Mouse (Mus musculus) limb, embryonic 11.5 days (tissue): Measurements from ENCODE around the gene Lrp2. TPM values are rescaled to one million over a fixed set of nuclear protein-coding genes. Genes with fewer than 3 reads are reported as not detected.
A peak's percentile ranks its signal among the peaks of the same experiment; 100 is the strongest.
"Not testable (repeated sequence)": the region's sequence is repeated elsewhere in the genome, so short reads cannot be mapped to it uniquely, and the experiment has no call there.

Source experiments
- ATAC-seq: fragments of 200-750 bp; cut with Nextera tagmentation; 2 replicates; pipeline ENCODE4 v1.8.0; 2017; ENCODE audit warnings: low read depth; ENCODE audit not compliant: insufficient number of reproducible peaks, low FRiP score, low TSS enrichment
- DNase-seq: peaks from one replicate; pipeline ENCODE4 v3.0.0-alpha.2; 2015; ENCODE audit warnings: low spot score
- H3K27ac ChIP-seq: fragments of 300-500 bp; sonication (generic); replicated peaks from 2 replicates; pipeline ENCODE4 v1.5.1; 2014; ENCODE audit warnings: low read depth, mild to moderate bottlenecking, low read length
- H3K27me3 ChIP-seq: fragments of 300-500 bp; sonication (generic); 2 replicates; pipeline ENCODE4 v1.6.1; 2014; ENCODE audit warnings: mild to moderate bottlenecking, low read length, mixed read lengths; ENCODE audit not compliant: control insufficient read depth, insufficient read depth
- H3K36me3 ChIP-seq: fragments of 300-500 bp; sonication (generic); 2 replicates; pipeline ENCODE4 v1.6.1; 2014; ENCODE audit warnings: mild to moderate bottlenecking, low read length, moderate library complexity, mixed read lengths; ENCODE audit not compliant: control insufficient read depth, insufficient read depth
- H3K4me1 ChIP-seq: fragments of 300-500 bp; sonication (generic); 2 replicates; pipeline ENCODE4 v1.6.1; 2014; ENCODE audit warnings: low read length, mixed read lengths; ENCODE audit not compliant: control insufficient read depth, insufficient read depth
- H3K4me2 ChIP-seq: fragments of 300-500 bp; sonication (generic); 2 replicates; pipeline ENCODE4 v1.6.1; 2014; ENCODE audit warnings: low read depth, mild to moderate bottlenecking, moderate library complexity; ENCODE audit not compliant: severe bottlenecking
- H3K4me3 ChIP-seq: fragments of 300-500 bp; sonication (generic); 2 replicates; pipeline ENCODE4 v1.5.1; 2014; ENCODE audit warnings: low read depth, low read length
- H3K9ac ChIP-seq: fragments of 300-500 bp; sonication (generic); 2 replicates; pipeline ENCODE4 v1.6.1; 2014; ENCODE audit warnings: mild to moderate bottlenecking, low read length
- H3K9me3 ChIP-seq: fragments of 300-500 bp; sonication (generic); 2 replicates; pipeline ENCODE4 v1.6.1; 2016; ENCODE audit warnings: low read length; ENCODE audit not compliant: control insufficient read depth
- WGBS: fragments of 180-500 bp; shearing (Covaris S2); extraction: QIAGEN DNeasy Blood & Tissue Kit; methylation state at CpG from one replicate; pipeline ENCODE4 v1.1.7; 2014; 5-methylcytosine and 5-hydroxymethylcytosine counted together
- polyA plus RNA-seq: library from polyadenylated mRNA; unstranded; fragments of >200 nt; fragmentation: Nextera tagmentation; extraction: Ambion mirVana; gene quantifications from 2 replicates; pipeline ENCODE4 v1.2.1, GENCODE M21; 2014

The Lrp2 gene
- polyA plus RNA-seq, 1 experiment from 2014 or later = 0.03 TPM

- 94% methylated on average over 1 of the region's 1 CpGs for WGBS
- no peak overlapping the region for H3K9ac ChIP-seq
- ATAC-seq = no peak
Observed at GRCm38 (mm10) chr2:69590548-69590947, 4.7 kb upstream of the Lrp2 start.

GRCm38 (mm10) chr2:69587896-69588295, 2.0 kb upstream of the Lrp2 start:
- no peak for DNase-seq
- Histone ChIP-seq H3K27ac (no peak overlapping the region), H3K9me3 (no peaks in the 10 kb centered on the region), H3K9ac (no peak overlapping the region), H3K4me1 (peaks cover 16% of the 10 kb centered on the region), H3K27me3 (peaks cover 51% of the 10 kb centered on the region), H3K36me3 (no peaks in the 10 kb centered on the region), H3K4me3 (0 out of 2 replicates have a peak overlapping the region, but pooled peaks have one; percentile 9), H3K4me2 (peak overlapping the region; percentile 36)
- 0% methylated on average over 23 of the region's 23 CpGs for WGBS
- no peak for ATAC-seq

More at GRCm38 (mm10) chr2:69590548-69590947, 4.7 kb upstream of the Lrp2 start:
- Histone ChIP-seq H3K36me3 (no peaks in the 10 kb centered on the region), H3K9me3 (no peaks in the 10 kb centered on the region), H3K27me3 (peaks cover 32% of the 10 kb centered on the region), H3K27ac (no peak overlapping the region), H3K4me1 (peaks cover 10% of the 10 kb centered on the region), H3K4me3 (no peak overlapping the region), H3K4me2 (no peak overlapping the region)
- no peak for DNase-seq

GRCm38 (mm10) chr2:69586821-69587728, 1.2 kb upstream of the Lrp2 start:
- Histone ChIP-seq H3K4me3 (0 out of 2 replicates have a peak overlapping the region, but pooled peaks have one; percentile 14), H3K9me3 (no peaks in the 10 kb centered on the region), H3K27me3 (peaks cover 55% of the 10 kb centered on the region), H3K27ac (no peak overlapping the region), H3K4me1 (peaks cover 16% of the 10 kb centered on the region), H3K9ac (no peak overlapping the region), H3K36me3 (no peaks in the 10 kb centered on the region), H3K4me2 (peak overlapping the region; percentile 31)
- under 1% methylated on average over 26 of the region's 26 CpGs for WGBS
- ATAC-seq (no peak), DNase-seq (peak; percentile 41)

GRCm38 (mm10) chr2:69585191-69585885, 527 bp downstream of the Lrp2 start:
- no peaks in the 10 kb centered on the region for H3K9me3 ChIP-seq
- H3K27ac ChIP-seq = no peak overlapping the region
- H3K9ac ChIP-seq = 0 out of 2 replicates have a peak overlapping the region, but pooled peaks have one; percentile 40
- ATAC-seq (peak; percentile 6; the same call in 1 of the 2 replicates), DNase-seq (peak; percentile 69)
- peaks cover 16% of the 10 kb centered on the region for H3K4me1 ChIP-seq
- WGBS = under 1% methylated on average over 61 of the region's 61 CpGs
- peaks cover 55% of the 10 kb centered on the region for H3K27me3 ChIP-seq
- peak overlapping the region; percentile 98 for H3K4me2 ChIP-seq
- H3K4me3 ChIP-seq = peak overlapping the region; percentile 54
- no peaks in the 10 kb centered on the region for H3K36me3 ChIP-seq

- no peak overlapping the region for H3K4me2 ChIP-seq
- no peaks in the 10 kb centered on the region for H3K36me3 ChIP-seq
- H3K4me3 ChIP-seq = no peak overlapping the region
- H3K9me3 ChIP-seq = no peaks in the 10 kb centered on the region
- H3K27ac ChIP-seq = no peak overlapping the region
- ATAC-seq (no peak), DNase-seq (peak; percentile 38)
- WGBS = 5% methylated on average over 20 of the region's 20 CpGs
- no peak overlapping the region for H3K9ac ChIP-seq
- peaks cover 16% of the 10 kb centered on the region for H3K4me1 ChIP-seq
- peaks cover 55% of the 10 kb centered on the region for H3K27me3 ChIP-seq
Observed at GRCm38 (mm10) chr2:69584117-69584933, 1.5 kb downstream of the Lrp2 start.

GRCm38 (mm10) chr2:69582861-69583260, 3.0 kb downstream of the Lrp2 start:
- ATAC-seq (no peak), DNase-seq (no peak)
- Histone ChIP-seq H3K4me2 (no peak overlapping the region), H3K27me3 (peaks cover 44% of the 10 kb centered on the region), H3K4me3 (no peak overlapping the region), H3K36me3 (no peaks in the 10 kb centered on the region), H3K27ac (no peak overlapping the region), H3K9me3 (no peaks in the 10 kb centered on the region), H3K9ac (no peak overlapping the region), H3K4me1 (peaks cover 14% of the 10 kb centered on the region)
- 42% methylated on average over 7 of the region's 7 CpGs for WGBS

- H3K4me1 ChIP-seq = peaks cover 13% of the 10 kb centered on the region
- H3K9me3 ChIP-seq, H3K9ac ChIP-seq, ATAC-seq, DNase-seq, H3K4me2 ChIP-seq, H3K36me3 ChIP-seq, H3K27ac ChIP-seq, H3K4me3 ChIP-seq: not testable (repeated sequence)
- peaks cover 37% of the 10 kb centered on the region for H3K27me3 ChIP-seq
- WGBS = 90% methylated on average over 4 of the region's 4 CpGs
Observed at GRCm38 (mm10) chr2:69582068-69582467, 3.8 kb downstream of the Lrp2 start.

- Histone ChIP-seq H3K4me2 (no peak overlapping the region), H3K4me3 (no peak overlapping the region), H3K27ac (no peak overlapping the region), H3K9ac (no peak overlapping the region), H3K4me1 (peaks cover 1% of the 10 kb centered on the region; the same call in 1 of the 2 replicates), H3K9me3 (no peaks in the 10 kb centered on the region), H3K27me3 (peaks cover 18% of the 10 kb centered on the region), H3K36me3 (no peaks in the 10 kb centered on the region)
- DNase-seq (no peak), ATAC-seq (no peak)
- WGBS = 88% methylated on average over 2 of the region's 2 CpGs
Observed at GRCm38 (mm10) chr2:69580091-69580490, 5.8 kb downstream of the Lrp2 start.
